Mouse (Mus musculus): ENCODE results near the gene Cxcl12. TPM values are rescaled to one million over a fixed set of nuclear protein-coding genes. Genes with fewer than 3 reads are reported as not detected.

Cxcl12 gene
- 59.3 and 66.9 TPM in 2 replicates for polyA plus RNA-seq (2012; rRNA removed)

- peak in 1 of 2 experiments; percentile 13 for DNase-seq (ENCODE audit: extremely low spot score in 1 of 2, low spot score in 1 of 2)
Measured at GRCm38 (mm10) chr6:117168321-117169011, at the start of gene Cxcl12. Cxcl12 (plus strand) TSS chr6:117168535.

- no peak for DNase-seq (ENCODE audit: extremely low spot score in 1 of 2, low spot score in 1 of 2)
Measured at GRCm38 (mm10) chr6:117122074-117122473, 46.3 kb upstream of the Cxcl12 start.

- DNase-seq (ENCODE audit: extremely low spot score in 1 of 2, low spot score in 1 of 2), result no peak
Measured at GRCm38 (mm10) chr6:117126356-117126755, 42.0 kb upstream of the Cxcl12 start.

- no peak for DNase-seq (ENCODE audit: extremely low spot score in 1 of 2, low spot score in 1 of 2)
Measured at GRCm38 (mm10) chr6:117129443-117129842, 38.9 kb upstream of the Cxcl12 start.

- no peak for DNase-seq (ENCODE audit: extremely low spot score in 1 of 2, low spot score in 1 of 2)
Measured at GRCm38 (mm10) chr6:117130680-117131111, 37.6 kb upstream of the Cxcl12 start.

- no peak for DNase-seq (ENCODE audit: extremely low spot score in 1 of 2, low spot score in 1 of 2)
Measured at GRCm38 (mm10) chr6:117134526-117134925, 33.8 kb upstream of the Cxcl12 start.

- DNase-seq (ENCODE audit: extremely low spot score in 1 of 2, low spot score in 1 of 2), result no peak
Measured at GRCm38 (mm10) chr6:117137735-117138134, 30.6 kb upstream of the Cxcl12 start.

GRCm38 (mm10) chr6:117140907-117141306 is 27.4 kb upstream of the Cxcl12 start:
- no peak for DNase-seq (ENCODE audit: extremely low spot score in 1 of 2, low spot score in 1 of 2)

- DNase-seq (ENCODE audit: extremely low spot score in 1 of 2, low spot score in 1 of 2), result no peak
Measured at GRCm38 (mm10) chr6:117146951-117147350, 21.4 kb upstream of the Cxcl12 start.

GRCm38 (mm10) chr6:117151484-117152149 is 16.7 kb upstream of the Cxcl12 start:
- no peak for DNase-seq (ENCODE audit: extremely low spot score in 1 of 2, low spot score in 1 of 2)

- DNase-seq (ENCODE audit: extremely low spot score in 1 of 2, low spot score in 1 of 2), result no peak
Measured at GRCm38 (mm10) chr6:117153046-117153445, 15.3 kb upstream of the Cxcl12 start.

GRCm38 (mm10) chr6:117156846-117157245 is 11.5 kb upstream of the Cxcl12 start:
- DNase-seq (ENCODE audit: extremely low spot score in 1 of 2, low spot score in 1 of 2), result no peak

GRCm38 (mm10) chr6:117159710-117160690 is 8.3 kb upstream of the Cxcl12 start:
- no peak for DNase-seq (ENCODE audit: extremely low spot score in 1 of 2, low spot score in 1 of 2)

GRCm38 (mm10) chr6:117163486-117163885 is 4.8 kb upstream of the Cxcl12 start:
- no peak for DNase-seq (ENCODE audit: extremely low spot score in 1 of 2, low spot score in 1 of 2)

GRCm38 (mm10) chr6:117166581-117167425 is 1.5 kb upstream of the Cxcl12 start:
- DNase-seq (ENCODE audit: extremely low spot score in 1 of 2, low spot score in 1 of 2), result peak; percentile 80 to 94

- DNase-seq (ENCODE audit: extremely low spot score in 1 of 2, low spot score in 1 of 2), result no peak
Measured at GRCm38 (mm10) chr6:117167426-117167730, 957 bp upstream of the Cxcl12 start.

- DNase-seq (ENCODE audit: extremely low spot score in 1 of 2, low spot score in 1 of 2), result peak in 1 of 2 experiments; percentile 11
Measured at GRCm38 (mm10) chr6:117169051-117169909, 945 bp downstream of the Cxcl12 start.

- no peak for DNase-seq (ENCODE audit: extremely low spot score in 1 of 2, low spot score in 1 of 2)
Measured at GRCm38 (mm10) chr6:117169910-117170747, 1.8 kb downstream of the Cxcl12 start.

All from frontal cortex, adult 2 months (tissue).